Mouse (Mus musculus) erythroblast, embryonic 14.5 days (primary cell): Measurements from ENCODE around the gene Gm27021.

Source experiments
- GATA1 ChIP-seq: IDR thresholded peaks from 2 replicates; pipeline ENCODE4 v1.6.1; 2012; ENCODE audit warnings: low read length, inconsistent platforms, mixed read lengths
- TAL1 ChIP-seq: IDR thresholded peaks from 3 replicates; pipeline ENCODE4 v1.6.1; 2012; ENCODE audit warnings: low read length, inconsistent platforms, mixed read lengths

DNA sequence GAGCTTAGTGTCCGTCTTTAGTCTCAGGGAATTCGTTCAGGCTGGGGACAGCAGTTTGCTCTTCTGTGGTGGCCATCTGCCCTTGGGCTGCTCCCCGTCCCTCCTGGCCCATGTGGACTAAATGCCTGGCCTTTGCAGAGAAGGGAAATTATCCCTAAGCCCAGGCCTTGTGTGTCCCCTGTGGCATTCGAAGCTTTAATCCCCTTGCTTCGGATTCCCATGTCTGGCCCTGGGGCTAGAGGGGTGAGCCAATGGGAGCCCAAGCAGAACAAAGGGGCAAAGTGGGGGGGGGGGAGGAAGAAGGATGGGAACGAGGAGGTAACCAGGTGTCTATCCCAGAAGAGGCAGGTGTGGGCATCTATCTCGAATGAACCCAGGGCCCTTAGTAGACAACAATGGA, 20.3 kb downstream of the Gm27021 start, which contains the start of gene 1190005I06Rik:
- no peak for TF ChIP-seq GATA1
- no peak for TF ChIP-seq TAL1
